Mouse (Mus musculus) heart, adult 2 months (tissue): ENCODE measurements around the gene Cmip. TPM values are rescaled to one million over a fixed set of nuclear protein-coding genes. Genes with fewer than 3 reads are reported as not detected.

ENCODE experiments used
- DNase-seq, 2 experiments: peaks; one replicate each; pipeline ENCODE4 v3.0.0; 2021
- H3K27ac ChIP-seq: fragments of 200-600 bp; 2 replicates; pipeline ENCODE4 v1.8.1; 2022
- H3K27me3 ChIP-seq: fragments of 200-500 bp; 2 replicates; pipeline ENCODE4 v1.6.1; 2012; ENCODE audit warnings: mild to moderate bottlenecking, low read length, inconsistent platforms, mixed read lengths; ENCODE audit not compliant: control insufficient read depth, insufficient read depth
- H3K36me3 ChIP-seq: fragments of 200-500 bp; 2 replicates; pipeline ENCODE4 v1.6.1; 2012; ENCODE audit warnings: low read length, inconsistent platforms; ENCODE audit not compliant: control insufficient read depth, insufficient read depth
- H3K4me1 ChIP-seq: fragments of 200-500 bp; 2 replicates; pipeline ENCODE4 v1.6.1; 2011; ENCODE audit warnings: low read length; ENCODE audit not compliant: control insufficient read depth, insufficient read depth
- H3K4me3 ChIP-seq: fragments of 200-600 bp; 2 replicates; pipeline ENCODE4 v1.8.1; 2022
- H3K79me2 ChIP-seq: fragments of 200-500 bp; replicated peaks from 2 replicates; pipeline ENCODE4 v1.6.1; 2012; ENCODE audit warnings: mild to moderate bottlenecking, inconsistent platforms, low read length, moderate library complexity, mixed read lengths; ENCODE audit not compliant: control insufficient read depth, insufficient read depth
- H3K9ac ChIP-seq: fragments of 200-500 bp; 2 replicates; pipeline ENCODE4 v1.6.1; 2012; ENCODE audit warnings: low read depth, mild to moderate bottlenecking, control low read depth, inconsistent platforms, low read length, mixed read lengths
- CTCF ChIP-seq: fragments of 200-600 bp; IDR thresholded peaks from 2 replicates; pipeline ENCODE4 v1.8.1; 2022; ENCODE audit warnings: antibody characterized with exemption, mild to moderate bottlenecking, moderate library complexity
- EP300 ChIP-seq: fragments of 200-500 bp; IDR thresholded peaks from 2 replicates; pipeline ENCODE4 v1.6.1; 2011; ENCODE audit warnings: low read depth, low read length, control low read depth; ENCODE audit not compliant: insufficient read depth
- POLR2A ChIP-seq: fragments of 200-500 bp; IDR thresholded peaks from 2 replicates; pipeline ENCODE4 v1.6.1; 2011; ENCODE audit warnings: mild to moderate bottlenecking, low read depth, low read length, control low read depth; ENCODE audit not compliant: insufficient read depth
- WGBS: fragments of 180-500 bp; shearing (Covaris S2); methylation state at CpG from one replicate; pipeline ENCODE4 v1.1.7; 2018; 5-methylcytosine and 5-hydroxymethylcytosine counted together
- intact Hi-C: fragments of 180-260 bp; cut with DNase I; formaldehyde crosslinking; loops from one replicate; pipeline ENCODE4 v1.15.1; 2025
- polyA plus RNA-seq: library from polyadenylated mRNA; depleted of rRNA; stranded (reverse); fragments of >200 nt; gene quantifications from 2 replicates; pipeline ENCODE4 v1.2.3, GENCODE M21; 2012
- total RNA-seq, 2 experiments: library from RNA; stranded (reverse); gene quantifications; 2 replicates each; pipeline ENCODE4 v1.2.3; 2021

Gene Cmip
- total and polyA plus RNA-seq, 3 experiments: 13.6 to 20.8 (median 20.1) TPM

DNA sequence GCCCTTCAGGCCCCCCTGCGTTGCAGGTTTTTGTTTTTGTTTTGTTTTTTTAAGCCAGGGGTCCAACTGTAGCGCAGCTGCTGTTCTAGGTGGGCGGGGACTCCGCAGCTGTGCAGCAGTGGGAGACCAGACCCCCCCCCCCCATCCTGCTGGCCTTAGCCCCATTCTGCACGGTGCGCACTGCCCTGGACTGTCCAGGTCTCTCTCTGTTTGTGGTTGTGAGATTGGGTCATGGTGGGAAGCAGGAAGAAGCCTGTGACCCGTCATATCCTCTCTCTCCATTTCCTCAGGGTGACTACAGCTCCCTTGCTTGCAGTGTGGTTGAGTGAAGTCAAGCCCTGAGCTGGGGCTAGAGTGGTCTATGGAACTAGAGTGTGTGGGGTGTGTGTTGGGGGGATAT, 114.3 kb downstream of the Cmip start:
- no peak for TF ChIP-seq POLR2A
- no peak for TF ChIP-seq CTCF
- no peak for TF ChIP-seq EP300
- Histone ChIP-seq H3K36me3 (no peaks in the 10 kb centered on the region), H3K4me1 (peaks cover 40% of the 10 kb centered on the region), H3K27ac (no peak overlapping the region), H3K79me2 (peaks cover 4% of the 10 kb centered on the region; the same call in 1 of the 2 replicates), H3K4me3 (no peak overlapping the region), H3K27me3 (no peaks in the 10 kb centered on the region), H3K9ac (no peak overlapping the region)
- 52% methylated on average over 7 of the region's 7 CpGs for whole genome bisulfite sequencing
- intact Hi-C loops: no loop called here
- DNase-seq: no peak

DNA sequence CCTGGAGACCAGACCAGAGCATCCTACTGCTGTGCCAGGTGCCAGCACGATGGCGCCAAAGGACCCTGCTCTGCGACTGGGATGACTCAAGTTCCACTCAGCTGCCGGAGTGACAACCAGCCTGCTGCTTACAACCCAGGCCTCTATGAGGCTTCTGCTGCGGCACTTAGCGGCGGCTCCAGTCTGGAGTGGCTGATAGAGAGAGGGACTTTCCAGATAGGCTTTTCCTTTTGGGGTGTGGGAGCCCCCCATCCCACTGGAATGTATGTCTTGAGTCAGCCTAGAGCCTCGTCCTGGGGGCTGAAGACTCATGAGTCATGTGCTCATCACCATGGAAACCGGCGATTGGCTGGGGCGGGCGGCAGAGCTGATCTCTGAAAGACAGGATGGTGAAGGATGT, 115.2 kb downstream of the Cmip start:
- H3K4me1 ChIP-seq: peaks cover 40% of the 10 kb centered on the region
- intact Hi-C loops: no loop called here
- 70% methylated on average over 12 of the region's 12 CpGs for WGBS

GRCm38 (mm10) chr8:117373001-117373428, 116.2 kb downstream of the Cmip start:
- peaks cover 4% of the 10 kb centered on the region; the same call in 1 of the 2 replicates for H3K79me2 ChIP-seq
- no peak for TF ChIP-seq EP300
- TF ChIP-seq POLR2A: no peak
- no peak for TF ChIP-seq CTCF
- no peaks in the 10 kb centered on the region for H3K27me3 ChIP-seq
- intact Hi-C loops: no loop called here
- peaks cover 34% of the 10 kb centered on the region for H3K4me1 ChIP-seq
- no peak for DNase-seq
- H3K27ac ChIP-seq: no peak overlapping the region
- H3K9ac ChIP-seq: no peak overlapping the region
- WGBS: 36% methylated on average over 11 of the region's 11 CpGs
- no peak overlapping the region for H3K4me3 ChIP-seq
- no peaks in the 10 kb centered on the region for H3K36me3 ChIP-seq

More for the DNA sequence above, 115.2 kb downstream of the Cmip start:
- no peak for DNase-seq
- no peak overlapping the region for H3K9ac ChIP-seq
- H3K27ac ChIP-seq: no peak overlapping the region
- no peaks in the 10 kb centered on the region for H3K27me3 ChIP-seq
- TF ChIP-seq EP300 (no peak), CTCF (no peak), POLR2A (no peak)
- peaks cover 4% of the 10 kb centered on the region; the same call in 1 of the 2 replicates for H3K79me2 ChIP-seq
- no peak overlapping the region for H3K4me3 ChIP-seq
- no peaks in the 10 kb centered on the region for H3K36me3 ChIP-seq

- Histone ChIP-seq H3K4me3 (no peak overlapping the region), H3K27ac (no peak overlapping the region), H3K27me3 (no peaks in the 10 kb centered on the region), H3K9ac (no peak overlapping the region), H3K79me2 (peaks cover 4% of the 10 kb centered on the region; the same call in 1 of the 2 replicates), H3K36me3 (no peaks in the 10 kb centered on the region), H3K4me1 (peaks cover 32% of the 10 kb centered on the region)
- intact Hi-C loops: no loop called here
- WGBS: 78% methylated on average over 3 of the region's 3 CpGs
- TF ChIP-seq EP300: no peak
- no peak for TF ChIP-seq POLR2A
- TF ChIP-seq CTCF: no peak
- DNase-seq: no peak
These were observed 117.2 kb downstream of the Cmip start for GRCm38 (mm10) chr8:117374087-117374486.

- 90% methylated on average over 16 of the region's 16 CpGs for WGBS
- H3K27me3 ChIP-seq: no peaks in the 10 kb centered on the region
- H3K4me1 ChIP-seq: peaks cover 25% of the 10 kb centered on the region
- no peak overlapping the region for H3K9ac ChIP-seq
- TF ChIP-seq POLR2A (no peak), CTCF (no peak), EP300 (no peak)
- no peak overlapping the region for H3K27ac ChIP-seq
- H3K4me3 ChIP-seq: no peak overlapping the region
- intact Hi-C loops: loop anchor here (5.0 kb wide), 1 partner anchor 80 kb away; no protein-coding TSS in a partner anchor
- no peak for DNase-seq
- H3K36me3 ChIP-seq: no peaks in the 10 kb centered on the region
- peaks cover 4% of the 10 kb centered on the region; the same call in 1 of the 2 replicates for H3K79me2 ChIP-seq
These were observed 120.1 kb downstream of the Cmip start for GRCm38 (mm10) chr8:117376997-117377396.

DNA sequence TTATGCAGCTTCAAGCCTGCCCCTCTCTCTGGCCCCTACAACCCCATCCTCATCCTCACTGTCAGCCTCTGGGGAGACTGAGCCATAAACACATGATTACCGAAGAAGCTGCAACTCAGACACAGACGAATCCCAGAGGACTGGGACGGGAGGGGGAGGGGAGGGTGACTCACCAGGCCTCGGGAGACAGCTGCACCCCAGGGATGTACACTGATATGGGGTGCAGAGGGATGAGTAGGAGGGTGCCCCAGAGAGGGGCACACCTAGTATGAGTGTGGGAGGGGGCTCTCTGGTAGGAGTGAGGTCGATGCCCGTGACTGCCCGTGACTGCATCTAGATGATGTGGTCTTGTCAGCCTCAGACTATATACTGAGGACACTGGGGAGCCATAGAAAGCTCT, 121.8 kb downstream of the Cmip start:
- intact Hi-C loops: loop anchor here (1.0 to 5.0 kb wide), 4 partner anchors 16 to 154 kb away; no protein-coding TSS in a partner anchor
- H3K27ac ChIP-seq: no peak overlapping the region; the same call in 1 of the 2 replicates

More for the DNA sequence above, 121.8 kb downstream of the Cmip start:
- peaks cover 24% of the 10 kb centered on the region for H3K4me1 ChIP-seq
- TF ChIP-seq POLR2A (no peak), EP300 (no peak), CTCF (no peak)
- no peaks in the 10 kb centered on the region for H3K27me3 ChIP-seq
- DNase-seq: no peak
- WGBS: 74% methylated on average over 7 of the region's 7 CpGs
- H3K9ac ChIP-seq: no peak overlapping the region
- no peaks in the 10 kb centered on the region for H3K36me3 ChIP-seq
- no peak overlapping the region for H3K4me3 ChIP-seq
- peaks cover 4% of the 10 kb centered on the region; the same call in 1 of the 2 replicates for H3K79me2 ChIP-seq
